Mouse (Mus musculus) liver, embryonic 16.5 days (tissue): ENCODE results near the gene Tusc2. TPM values are rescaled to one million over a fixed set of nuclear protein-coding genes. Genes with fewer than 3 reads are reported as not detected.

Source experiments
- polyA plus RNA-seq: library from polyadenylated mRNA; unstranded; fragments of >200 nt; fragmentation: Nextera tagmentation; extraction: Ambion mirVana; gene quantifications from 2 replicates; pipeline ENCODE4 v1.2.1, GENCODE M21; 2015

Gene Tusc2
- polyA plus RNA-seq, 1 experiment from 2014 or later = 29.4 TPM

Other genes starting within 250 kb of the Tusc2 start
- gene Hemk1, start 224.9 kb upstream of the Tusc2 start, polyA plus RNA-seq = 2.9 TPM in 2 replicates
- 0.07 and 0.18 TPM in 2 replicates for gene 6430571L13Rik, start 222.7 kb upstream of the Tusc2 start, polyA plus RNA-seq
- gene Cacna2d2, start 163.6 kb upstream of the Tusc2 start, polyA plus RNA-seq = not detected in 2 replicates
- gene Tmem115, start 29.3 kb upstream of the Tusc2 start, polyA plus RNA-seq = 14.3 and 14.7 TPM in 2 replicates
- gene Cyb561d2, start 21.1 kb upstream of the Tusc2 start, polyA plus RNA-seq = 10.6 and 11.2 TPM in 2 replicates
- gene Nprl2, start 21.0 kb upstream of the Tusc2 start, polyA plus RNA-seq = 12.1 and 12.5 TPM in 2 replicates
- gene Zmynd10, start 16.0 kb upstream of the Tusc2 start, polyA plus RNA-seq = 1.7 and 2.4 TPM in 2 replicates
- gene Rassf1, start 11.7 kb upstream of the Tusc2 start, polyA plus RNA-seq = 15.9 and 16.5 TPM in 2 replicates
- gene Hyal2, start 4.7 kb downstream of the Tusc2 start, polyA plus RNA-seq = 48.9 and 50.2 TPM in 2 replicates
- gene Hyal1, start 13.7 kb downstream of the Tusc2 start, polyA plus RNA-seq = 3.3 and 3.8 TPM in 2 replicates
- gene Naa80, start 15.6 kb downstream of the Tusc2 start, polyA plus RNA-seq = 10.5 and 14.1 TPM in 2 replicates
- gene Hyal3, start 17.6 kb downstream of the Tusc2 start, polyA plus RNA-seq = 0.89 and 0.96 TPM in 2 replicates
- gene Ifrd2, start 24.4 kb downstream of the Tusc2 start, polyA plus RNA-seq = 145 and 166 TPM in 2 replicates
- gene Sema3b, start 46.0 kb downstream of the Tusc2 start, polyA plus RNA-seq = 0.33 and 1.4 TPM in 2 replicates
- 144 and 153 TPM in 2 replicates for gene Gnai2, start 72.1 kb downstream of the Tusc2 start, polyA plus RNA-seq
- gene Slc38a3, start 106.3 kb downstream of the Tusc2 start, polyA plus RNA-seq = 60.1 and 75.2 TPM in 2 replicates
- 1.1 and 1.3 TPM in 2 replicates for gene Gnat1, start 116.5 kb downstream of the Tusc2 start, polyA plus RNA-seq
- 0.41 and 0.86 TPM in 2 replicates for gene Sema3f, start 147.2 kb downstream of the Tusc2 start, polyA plus RNA-seq
- 72.7 and 78.3 TPM in 2 replicates for gene Rbm5, start 207.7 kb downstream of the Tusc2 start, polyA plus RNA-seq